Mouse (Mus musculus): Measurements from ENCODE around the gene Tmem102. TPM values are rescaled to one million over a fixed set of nuclear protein-coding genes. Genes with fewer than 3 reads are reported as not detected.

The Tmem102 gene
- polyA plus RNA-seq, 1 experiment, result 11.6 TPM

- no peaks in the 10 kb centered on the region for H3K9me3 ChIP-seq (replicated peaks; ENCODE audit: control insufficient read depth, insufficient read depth, low read length, poor library complexity, severe bottlenecking)
- H3K27ac ChIP-seq (ENCODE audit: insufficient read depth, low read length), result no peak overlapping the region
- TF ChIP-seq POLR2A (IDR thresholded peaks at IDR 0.05; ENCODE audit: insufficient read depth, low read length) (no peak), CTCF (IDR thresholded peaks at IDR 0.05; ENCODE audit: low read depth, low read length) (no peak), EP300 (IDR thresholded peaks at IDR 0.05; ENCODE audit: insufficient read depth, low read depth, low read length) (no peak)
- no peaks in the 10 kb centered on the region for H3K36me3 ChIP-seq (ENCODE audit: control insufficient read depth, insufficient read depth, low read length, poor library complexity, severe bottlenecking)
- no peaks in the 10 kb centered on the region for H3K27me3 ChIP-seq (ENCODE audit: control insufficient read depth, insufficient read depth, low read length, poor library complexity, severe bottlenecking)
- H3K4me3 ChIP-seq (ENCODE audit: low read depth, low read length), result peak overlapping the region; percentile 45; the same call in 1 of the 2 replicates
- H3K9ac ChIP-seq (ENCODE audit: low read depth, poor library complexity, severe bottlenecking), result peak overlapping the region; percentile 28; the same call in 1 of the 2 replicates
- no peaks in the 10 kb centered on the region for H3K4me1 ChIP-seq (ENCODE audit: control insufficient read depth, insufficient read depth, low read length)
These were observed 11.1 kb upstream of the Tmem102 start for GRCm38 (mm10) chr11:69816520-69816919.

GRCm38 (mm10) chr11:69815155-69815554 lies 9.7 kb upstream of the Tmem102 start, which contains the start of gene Gm39566:
TSS of gene Gm39566 (minus strand) at chr11:69815298.
- Histone ChIP-seq H3K4me1 (ENCODE audit: control insufficient read depth, insufficient read depth, low read length) (no peaks in the 10 kb centered on the region), H3K36me3 (ENCODE audit: control insufficient read depth, insufficient read depth, low read length, poor library complexity, severe bottlenecking) (no peaks in the 10 kb centered on the region), H3K9ac (ENCODE audit: low read depth, poor library complexity, severe bottlenecking) (no peak within 1 kb of the TSS), H3K9me3 (replicated peaks; ENCODE audit: control insufficient read depth, insufficient read depth, low read length, poor library complexity, severe bottlenecking) (no peaks in the 10 kb centered on the region), H3K27ac (ENCODE audit: insufficient read depth, low read length) (no peak within 1 kb of the TSS), H3K4me3 (ENCODE audit: low read depth, low read length) (no peak within 1 kb of the TSS), H3K27me3 (ENCODE audit: control insufficient read depth, insufficient read depth, low read length, poor library complexity, severe bottlenecking) (no peaks in the 10 kb centered on the region)
- TF ChIP-seq EP300 (IDR thresholded peaks at IDR 0.05; ENCODE audit: insufficient read depth, low read depth, low read length), result no peak
- peak; percentile 41 for TF ChIP-seq CTCF (IDR thresholded peaks at IDR 0.05; ENCODE audit: low read depth, low read length)
- no peak for TF ChIP-seq POLR2A (IDR thresholded peaks at IDR 0.05; ENCODE audit: insufficient read depth, low read length)

- Histone ChIP-seq H3K27ac (ENCODE audit: insufficient read depth, low read length) (no peak overlapping the region), H3K4me3 (ENCODE audit: low read depth, low read length) (no peak overlapping the region)
- TF ChIP-seq CTCF (IDR thresholded peaks at IDR 0.05; ENCODE audit: low read depth, low read length) (no peak), POLR2A (IDR thresholded peaks at IDR 0.05; ENCODE audit: insufficient read depth, low read length) (no peak), EP300 (IDR thresholded peaks at IDR 0.05; ENCODE audit: insufficient read depth, low read depth, low read length) (no peak)
These were observed 4.9 kb upstream of the Tmem102 start for GRCm38 (mm10) chr11:69810280-69810679.

GRCm38 (mm10) chr11:69807641-69808040 lies 2.2 kb upstream of the Tmem102 start:
- H3K27ac ChIP-seq (ENCODE audit: insufficient read depth, low read length), result no peak overlapping the region
- TF ChIP-seq EP300 (IDR thresholded peaks at IDR 0.05; ENCODE audit: insufficient read depth, low read depth, low read length), result no peak
- no peak for TF ChIP-seq POLR2A (IDR thresholded peaks at IDR 0.05; ENCODE audit: insufficient read depth, low read length)
- TF ChIP-seq CTCF (IDR thresholded peaks at IDR 0.05; ENCODE audit: low read depth, low read length), result no peak
- no peaks in the 10 kb centered on the region for H3K27me3 ChIP-seq (ENCODE audit: control insufficient read depth, insufficient read depth, low read length, poor library complexity, severe bottlenecking)
- no peaks in the 10 kb centered on the region for H3K36me3 ChIP-seq (ENCODE audit: control insufficient read depth, insufficient read depth, low read length, poor library complexity, severe bottlenecking)
- no peaks in the 10 kb centered on the region for H3K4me1 ChIP-seq (ENCODE audit: control insufficient read depth, insufficient read depth, low read length)
- H3K4me3 ChIP-seq (ENCODE audit: low read depth, low read length), result no peak overlapping the region
- no peaks in the 10 kb centered on the region for H3K9me3 ChIP-seq (replicated peaks; ENCODE audit: control insufficient read depth, insufficient read depth, low read length, poor library complexity, severe bottlenecking)
- H3K9ac ChIP-seq (ENCODE audit: low read depth, poor library complexity, severe bottlenecking), result no peak overlapping the region

More at GRCm38 (mm10) chr11:69810280-69810679, 4.9 kb upstream of the Tmem102 start:
- Histone ChIP-seq H3K4me1 (ENCODE audit: control insufficient read depth, insufficient read depth, low read length) (no peaks in the 10 kb centered on the region), H3K36me3 (ENCODE audit: control insufficient read depth, insufficient read depth, low read length, poor library complexity, severe bottlenecking) (no peaks in the 10 kb centered on the region), H3K9ac (ENCODE audit: low read depth, poor library complexity, severe bottlenecking) (no peak overlapping the region), H3K9me3 (replicated peaks; ENCODE audit: control insufficient read depth, insufficient read depth, low read length, poor library complexity, severe bottlenecking) (no peaks in the 10 kb centered on the region), H3K27me3 (ENCODE audit: control insufficient read depth, insufficient read depth, low read length, poor library complexity, severe bottlenecking) (no peaks in the 10 kb centered on the region)

DNA sequence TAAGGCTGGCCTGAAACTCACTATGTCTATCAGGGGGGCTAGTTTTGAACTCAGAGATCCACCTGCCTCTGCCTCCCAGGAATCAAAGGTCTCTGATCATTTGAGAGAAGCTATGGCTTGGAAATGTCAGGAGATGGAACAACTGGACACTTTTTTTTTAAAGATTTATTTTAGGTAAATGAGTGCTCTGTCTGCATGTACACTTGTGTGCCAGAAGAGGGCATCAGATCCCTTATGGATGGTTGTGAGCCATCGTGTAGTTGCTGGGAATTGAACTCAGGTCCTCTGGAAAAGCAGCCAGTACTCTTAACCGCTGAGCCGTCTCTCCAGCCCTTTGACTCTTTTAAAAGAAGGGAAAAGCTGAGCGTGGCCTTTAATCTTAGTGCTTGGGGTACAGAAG lies 954 bp upstream of the Tmem102 start:
- no peaks in the 10 kb centered on the region for H3K9me3 ChIP-seq (replicated peaks; ENCODE audit: control insufficient read depth, insufficient read depth, low read length, poor library complexity, severe bottlenecking)
- TF ChIP-seq CTCF (IDR thresholded peaks at IDR 0.05; ENCODE audit: low read depth, low read length), result no peak
- TF ChIP-seq POLR2A (IDR thresholded peaks at IDR 0.05; ENCODE audit: insufficient read depth, low read length), result no peak
- TF ChIP-seq EP300 (IDR thresholded peaks at IDR 0.05; ENCODE audit: insufficient read depth, low read depth, low read length), result no peak
- no peak overlapping the region for H3K27ac ChIP-seq (ENCODE audit: insufficient read depth, low read length)
- no peaks in the 10 kb centered on the region for H3K4me1 ChIP-seq (ENCODE audit: control insufficient read depth, insufficient read depth, low read length)
- no peak overlapping the region for H3K9ac ChIP-seq (ENCODE audit: low read depth, poor library complexity, severe bottlenecking)
- H3K27me3 ChIP-seq (ENCODE audit: control insufficient read depth, insufficient read depth, low read length, poor library complexity, severe bottlenecking), result peaks cover 11% of the 10 kb centered on the region
- H3K4me3 ChIP-seq (ENCODE audit: low read depth, low read length), result no peak overlapping the region
- H3K36me3 ChIP-seq (ENCODE audit: control insufficient read depth, insufficient read depth, low read length, poor library complexity, severe bottlenecking), result no peaks in the 10 kb centered on the region

DNA sequence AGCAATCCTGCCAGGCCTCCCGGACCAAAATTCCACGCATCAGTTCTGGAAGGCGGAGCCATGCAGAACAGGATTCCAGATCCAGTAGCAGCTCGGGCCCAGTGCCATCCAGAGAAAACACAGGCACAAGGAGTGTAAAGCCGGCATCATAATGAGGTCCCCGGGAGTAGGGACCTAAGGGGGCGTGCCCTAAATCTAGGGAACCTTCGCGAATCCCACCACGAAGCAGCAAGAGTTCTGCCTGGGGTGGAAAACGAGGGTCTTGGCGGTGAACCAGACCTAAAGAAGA lies 828 bp downstream of the Tmem102 start:
- no peak overlapping the region for H3K27ac ChIP-seq (ENCODE audit: insufficient read depth, low read length)
- peak overlapping the region; percentile 90 for H3K9ac ChIP-seq (ENCODE audit: low read depth, poor library complexity, severe bottlenecking)
- no peaks in the 10 kb centered on the region for H3K9me3 ChIP-seq (replicated peaks; ENCODE audit: control insufficient read depth, insufficient read depth, low read length, poor library complexity, severe bottlenecking)
- H3K4me1 ChIP-seq (ENCODE audit: control insufficient read depth, insufficient read depth, low read length), result no peaks in the 10 kb centered on the region
- no peaks in the 10 kb centered on the region for H3K36me3 ChIP-seq (ENCODE audit: control insufficient read depth, insufficient read depth, low read length, poor library complexity, severe bottlenecking)
- no peak for TF ChIP-seq EP300 (IDR thresholded peaks at IDR 0.05; ENCODE audit: insufficient read depth, low read depth, low read length)
- no peak for TF ChIP-seq POLR2A (IDR thresholded peaks at IDR 0.05; ENCODE audit: insufficient read depth, low read length)
- no peak for TF ChIP-seq CTCF (IDR thresholded peaks at IDR 0.05; ENCODE audit: low read depth, low read length)
- peak overlapping the region; percentile 76 for H3K4me3 ChIP-seq (ENCODE audit: low read depth, low read length)
- H3K27me3 ChIP-seq (ENCODE audit: control insufficient read depth, insufficient read depth, low read length, poor library complexity, severe bottlenecking), result peaks cover 12% of the 10 kb centered on the region
